Mouse (Mus musculus) midbrain, embryonic 11.5 days (tissue): ENCODE results near the gene March1. TPM values are rescaled to one million over a fixed set of nuclear protein-coding genes. Genes with fewer than 3 reads are reported as not detected.

Experiments
- ATAC-seq: fragments of 200-750 bp; cut with Nextera tagmentation; 2 replicates; pipeline ENCODE4 v1.8.0; 2017; ENCODE audit warnings: moderate TSS enrichment, moderate library complexity; ENCODE audit not compliant: low FRiP score
- DNase-seq: peaks from one replicate; pipeline ENCODE4 v3.0.0; 2015; ENCODE audit warnings: low spot score; ENCODE audit errors: missing footprints
- H3K27ac ChIP-seq: fragments of 300-500 bp; sonication (generic); 2 replicates; pipeline ENCODE4 v1.5.1; 2014; ENCODE audit warnings: low read depth, low read length
- H3K27me3 ChIP-seq: fragments of 300-500 bp; sonication (generic); 2 replicates; pipeline ENCODE4 v1.6.1; 2014; ENCODE audit warnings: mild to moderate bottlenecking, low read length, moderate library complexity, mixed read lengths; ENCODE audit not compliant: control insufficient read depth, insufficient read depth
- H3K36me3 ChIP-seq: fragments of 300-500 bp; sonication (generic); 2 replicates; pipeline ENCODE4 v1.6.1; 2014; ENCODE audit warnings: mild to moderate bottlenecking, low read length, moderate library complexity, mixed read lengths; ENCODE audit not compliant: control insufficient read depth, insufficient read depth
- H3K4me1 ChIP-seq: fragments of 300-500 bp; sonication (generic); 2 replicates; pipeline ENCODE4 v1.6.1; 2014; ENCODE audit warnings: low read length; ENCODE audit not compliant: control insufficient read depth, insufficient read depth
- H3K4me2 ChIP-seq: fragments of 300-500 bp; sonication (generic); 2 replicates; pipeline ENCODE4 v1.6.1; 2014; ENCODE audit warnings: mild to moderate bottlenecking, moderate library complexity
- H3K4me3 ChIP-seq: fragments of 300-500 bp; sonication (generic); 2 replicates; pipeline ENCODE4 v1.5.1; 2014; ENCODE audit warnings: low read depth, low read length
- H3K9ac ChIP-seq: fragments of 300-500 bp; sonication (generic); 2 replicates; pipeline ENCODE4 v1.6.1; 2014; ENCODE audit warnings: low read length
- H3K9me3 ChIP-seq: fragments of 300-500 bp; sonication (generic); 2 replicates; pipeline ENCODE4 v1.6.1; 2016; ENCODE audit warnings: low read length; ENCODE audit not compliant: control insufficient read depth
- WGBS: fragments of 180-500 bp; shearing (Covaris S2); extraction: QIAGEN DNeasy Blood & Tissue Kit; methylation state at CpG from one replicate; pipeline ENCODE4 v1.1.7; 2014; 5-methylcytosine and 5-hydroxymethylcytosine counted together
- polyA plus RNA-seq: library from polyadenylated mRNA; unstranded; fragments of >200 nt; fragmentation: Nextera tagmentation; extraction: Ambion mirVana; gene quantifications from 2 replicates; pipeline ENCODE4 v1.2.1, GENCODE M21; 2014

March1 gene
- 7.4 and 8.4 TPM in 2 replicates for polyA plus RNA-seq

DNA sequence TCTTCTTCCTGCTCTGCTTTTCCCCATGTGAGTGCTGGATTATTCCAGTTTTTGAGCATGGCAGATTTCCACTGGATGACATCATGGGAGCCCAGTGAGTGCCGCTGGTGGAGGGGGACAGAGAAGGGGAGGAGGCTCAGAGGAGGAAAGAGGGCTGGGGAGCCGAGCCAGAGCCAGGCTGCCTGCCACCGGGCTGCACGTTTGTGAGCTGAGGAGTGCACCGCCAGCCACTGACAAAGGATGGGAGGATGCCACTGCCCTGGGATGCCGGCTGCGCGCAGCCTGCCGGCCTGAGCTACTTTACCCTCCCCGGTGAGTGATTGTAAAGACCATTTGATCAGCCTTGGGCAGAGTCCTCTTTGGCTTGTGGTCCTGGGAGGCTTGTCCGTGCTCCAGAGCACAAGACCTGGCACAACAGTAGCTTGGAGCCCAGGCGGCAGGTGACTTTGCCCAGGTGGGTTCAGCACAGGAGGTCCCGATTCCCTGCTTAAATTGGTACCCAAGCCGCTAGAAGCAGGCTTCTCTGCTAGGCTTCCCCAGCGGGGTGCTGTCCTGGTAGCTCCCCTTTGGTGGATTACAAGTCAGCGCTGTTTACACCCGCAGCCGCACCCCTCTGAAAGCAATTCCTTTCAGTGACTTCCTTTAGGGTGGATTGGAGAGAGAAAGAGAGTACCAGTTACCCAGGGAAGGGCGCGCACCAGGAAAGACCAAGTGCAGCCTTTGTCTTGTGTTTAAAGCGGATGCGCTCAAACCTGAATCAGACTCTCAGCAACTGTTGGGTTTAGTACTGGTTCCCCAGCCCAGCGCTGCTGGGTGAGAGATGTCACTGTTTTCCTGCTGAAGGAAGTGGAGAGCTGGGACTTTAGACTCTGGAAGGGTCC, at the start of gene March1:
Gene March1, plus strand, starts transcription at position 30 of the 881 bp plus-strand sequence.
- H3K27ac ChIP-seq, result no peak within 1 kb of the TSS
- no peaks in the 10 kb centered on the region for H3K36me3 ChIP-seq
- H3K4me3 ChIP-seq, result peak within 1 kb of the TSS; percentile 33
- H3K9me3 ChIP-seq, result no peaks in the 10 kb centered on the region
- peak within 1 kb of the TSS; percentile 33; the same call in 1 of the 2 replicates for H3K9ac ChIP-seq
- DNase-seq (peak; percentile 90), ATAC-seq (peak; percentile 90)
- under 1% methylated on average over 23 of the region's 23 CpGs for WGBS
- H3K4me1 ChIP-seq, result no peaks in the 10 kb centered on the region
- H3K27me3 ChIP-seq, result 0 out of 2 replicates have a peak, but pooled peaks cover 3% of the 10 kb centered on the region
- peak within 1 kb of the TSS; percentile 50 for H3K4me2 ChIP-seq

DNA sequence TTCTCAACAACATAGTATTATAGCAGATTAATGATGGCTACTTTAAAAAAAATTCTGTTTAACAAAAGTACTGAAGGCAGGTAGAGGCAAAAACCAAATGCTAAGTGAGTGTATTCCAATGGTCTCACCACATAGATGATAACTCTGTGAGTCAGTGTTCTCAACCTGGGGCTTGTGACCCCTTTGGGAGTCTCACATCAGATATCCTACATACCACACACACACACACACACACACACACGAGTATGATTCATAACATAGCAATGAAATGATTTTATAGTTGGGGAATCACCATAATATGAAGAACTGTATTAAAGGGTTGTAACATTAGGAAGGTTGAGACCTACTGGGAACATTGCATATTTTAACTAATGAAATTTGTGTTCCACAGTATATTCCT, 30.8 kb upstream of the March1 start:
- no peaks in the 10 kb centered on the region for H3K4me1 ChIP-seq
- DNase-seq (no peak), ATAC-seq (no peak)
- 62% methylated on average over 1 of the region's 1 CpGs for WGBS
- H3K9ac ChIP-seq, result no peak overlapping the region
- no peaks in the 10 kb centered on the region for H3K9me3 ChIP-seq
- no peaks in the 10 kb centered on the region for H3K36me3 ChIP-seq
- no peak overlapping the region for H3K4me2 ChIP-seq
- no peaks in the 10 kb centered on the region for H3K27me3 ChIP-seq
- no peak overlapping the region for H3K27ac ChIP-seq
- no peak overlapping the region for H3K4me3 ChIP-seq

DNA sequence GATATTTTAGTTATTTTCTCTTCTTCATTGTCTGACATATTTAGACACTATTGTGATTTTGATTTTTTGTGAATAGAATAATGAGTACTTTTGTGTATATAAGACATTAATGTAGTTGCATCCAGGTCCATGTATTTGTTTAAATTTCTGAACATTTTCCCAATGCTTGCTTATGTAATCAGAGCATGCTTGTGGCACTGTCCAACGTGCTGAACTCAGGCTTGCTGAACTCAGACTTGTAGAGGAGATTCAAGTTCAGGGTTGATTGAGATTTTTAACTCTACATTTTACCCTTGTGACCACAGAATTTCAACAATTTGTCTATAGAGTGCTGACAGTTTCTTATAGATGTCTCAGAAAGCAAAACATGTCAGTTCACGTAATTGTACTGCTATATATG, 14.5 kb upstream of the March1 start:
- Histone ChIP-seq H3K27ac (no peak overlapping the region), H3K4me1 (no peaks in the 10 kb centered on the region), H3K9ac (no peak overlapping the region), H3K27me3 (no peaks in the 10 kb centered on the region), H3K4me3 (no peak overlapping the region), H3K4me2 (no peak overlapping the region), H3K36me3 (no peaks in the 10 kb centered on the region), H3K9me3 (no peaks in the 10 kb centered on the region)
- 50% methylated on average over 2 of the region's 2 CpGs for WGBS
- DNase-seq (no peak), ATAC-seq (no peak)

DNA sequence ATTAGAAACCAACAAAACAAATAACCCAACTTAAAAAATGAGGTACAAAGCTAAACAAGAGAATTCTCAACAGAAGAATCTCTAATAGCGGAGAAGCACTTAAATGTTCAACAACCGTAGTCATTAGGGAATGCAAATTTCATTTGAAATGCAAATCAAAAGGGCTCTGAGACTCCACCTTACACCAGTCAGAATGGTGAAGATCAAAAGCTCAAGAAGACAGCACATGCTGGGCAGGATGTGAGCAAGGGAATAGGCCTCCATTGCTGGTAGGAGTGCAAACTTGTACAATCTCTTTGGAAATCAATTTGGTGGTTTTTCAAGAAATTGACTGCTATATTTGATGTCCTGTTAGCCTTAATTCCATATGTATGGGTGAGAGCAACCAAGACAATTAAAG, 8.2 kb upstream of the March1 start:
- no peak overlapping the region for H3K4me3 ChIP-seq
- ATAC-seq, result no peak
- WGBS, result 80% methylated on average over 2 of the region's 2 CpGs

DNA sequence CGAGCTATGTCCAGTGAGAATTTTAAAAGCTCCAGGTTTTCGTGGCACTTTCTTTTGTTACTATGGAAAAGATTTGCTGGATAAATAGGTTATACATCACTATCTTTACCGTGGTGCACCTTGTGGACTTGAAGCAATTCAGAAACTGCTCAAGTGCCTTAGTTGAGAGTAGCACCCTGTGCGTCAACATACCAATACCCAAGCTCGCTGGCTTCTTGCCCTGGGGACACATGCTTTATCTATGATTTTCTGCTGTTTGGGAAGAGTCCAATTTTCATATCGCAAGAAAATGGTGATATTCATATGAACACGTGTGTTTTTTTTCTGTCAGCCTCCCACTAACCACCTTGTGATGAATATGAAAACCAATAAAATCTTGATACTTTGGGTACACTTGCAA, 1.3 kb downstream of the March1 start:
- no peak overlapping the region for H3K4me3 ChIP-seq
- H3K27me3 ChIP-seq, result 0 out of 2 replicates have a peak, but pooled peaks cover 3% of the 10 kb centered on the region
- no peak for DNase-seq
- no peaks in the 10 kb centered on the region for H3K36me3 ChIP-seq
- no peak for ATAC-seq
- H3K4me1 ChIP-seq, result no peaks in the 10 kb centered on the region
- peak overlapping the region; percentile 50 for H3K4me2 ChIP-seq
- no peak overlapping the region for H3K9ac ChIP-seq
- no peak overlapping the region for H3K27ac ChIP-seq
- 35% methylated on average over 7 of the region's 7 CpGs for WGBS
- no peaks in the 10 kb centered on the region for H3K9me3 ChIP-seq

More for the DNA sequence above, 8.2 kb upstream of the March1 start:
- no peaks in the 10 kb centered on the region for H3K36me3 ChIP-seq
- DNase-seq, result no peak
- no peaks in the 10 kb centered on the region for H3K4me1 ChIP-seq
- no peak overlapping the region for H3K27ac ChIP-seq
- H3K9me3 ChIP-seq, result no peaks in the 10 kb centered on the region
- no peak overlapping the region for H3K9ac ChIP-seq
- H3K27me3 ChIP-seq, result no peaks in the 10 kb centered on the region
- no peak overlapping the region for H3K4me2 ChIP-seq

- ATAC-seq, result no peak
- Histone ChIP-seq H3K36me3 (no peaks in the 10 kb centered on the region), H3K9me3 (no peaks in the 10 kb centered on the region), H3K27ac (no peak overlapping the region), H3K9ac (no peak overlapping the region), H3K4me2 (no peak overlapping the region), H3K4me1 (no peaks in the 10 kb centered on the region), H3K27me3 (no peaks in the 10 kb centered on the region), H3K4me3 (no peak overlapping the region)
- no peak for DNase-seq
Observed at GRCm38 (mm10) chr8:65644931-65645330, 27.2 kb downstream of the March1 start.

GRCm38 (mm10) chr8:65645502-65645901, 27.8 kb downstream of the March1 start:
- no peak for DNase-seq
- no peaks in the 10 kb centered on the region for H3K36me3 ChIP-seq
- H3K9me3 ChIP-seq, result no peaks in the 10 kb centered on the region
- WGBS, result 83% methylated on average over 1 of the region's 1 CpGs
- no peak overlapping the region for H3K27ac ChIP-seq
- H3K9ac ChIP-seq, result no peak overlapping the region
- no peak overlapping the region for H3K4me2 ChIP-seq
- no peaks in the 10 kb centered on the region for H3K27me3 ChIP-seq
- H3K4me1 ChIP-seq, result no peaks in the 10 kb centered on the region
- no peak overlapping the region for H3K4me3 ChIP-seq
- no peak for ATAC-seq

DNA sequence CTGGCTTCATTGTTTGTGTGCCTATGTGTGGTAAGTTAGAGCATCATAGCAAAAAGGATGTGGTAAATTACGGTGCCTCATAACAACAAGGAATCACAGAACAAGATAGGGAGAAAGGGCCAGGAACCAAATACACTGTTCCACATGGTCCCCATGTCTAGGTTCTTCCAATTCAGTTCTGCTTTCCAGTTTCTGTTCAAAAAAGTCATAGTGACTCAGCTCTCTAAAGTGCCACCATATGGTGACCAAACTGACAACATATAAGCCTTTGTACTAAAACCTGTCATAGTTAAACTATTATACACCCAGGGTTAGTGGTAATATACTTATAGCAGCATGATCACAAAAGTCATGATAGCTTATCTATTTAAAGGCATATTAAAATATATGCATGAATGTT, 28.2 kb downstream of the March1 start:
- Histone ChIP-seq H3K9me3 (no peaks in the 10 kb centered on the region), H3K9ac (no peak overlapping the region), H3K36me3 (no peaks in the 10 kb centered on the region), H3K27ac (no peak overlapping the region), H3K27me3 (no peaks in the 10 kb centered on the region), H3K4me1 (no peaks in the 10 kb centered on the region), H3K4me3 (no peak overlapping the region), H3K4me2 (no peak overlapping the region)
- DNase-seq (no peak), ATAC-seq (no peak)
- 90% methylated on average over 1 of the region's 1 CpGs for WGBS

DNA sequence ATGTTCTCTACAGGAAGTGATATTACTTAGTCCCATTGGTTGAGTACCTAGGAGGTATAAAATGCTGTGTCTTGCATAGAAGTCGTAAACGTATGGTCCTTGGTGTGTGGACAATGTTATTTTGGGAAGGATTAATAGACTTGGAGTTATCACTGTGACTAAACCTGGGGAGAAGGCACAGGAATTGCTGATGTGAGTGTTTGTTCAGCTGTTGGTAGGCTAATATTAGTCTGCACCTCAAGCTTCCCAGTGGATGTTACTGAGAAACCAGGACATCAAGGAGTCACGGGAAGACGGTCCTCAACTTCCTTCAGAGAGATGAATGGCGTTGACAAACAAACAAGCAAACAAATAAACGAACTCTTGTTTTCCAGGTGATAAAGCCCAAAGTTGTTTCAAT, 38.2 kb downstream of the March1 start:
- Histone ChIP-seq H3K9ac (no peak overlapping the region), H3K27ac (no peak overlapping the region), H3K4me3 (no peak overlapping the region), H3K4me1 (no peaks in the 10 kb centered on the region), H3K4me2 (no peak overlapping the region), H3K27me3 (no peaks in the 10 kb centered on the region), H3K9me3 (no peaks in the 10 kb centered on the region), H3K36me3 (no peaks in the 10 kb centered on the region)
- ATAC-seq (no peak), DNase-seq (no peak)
- WGBS, result 90% methylated on average over 6 of the region's 6 CpGs
